Mouse (Mus musculus): ENCODE results near the gene Atp8b4. TPM values are rescaled to one million over a fixed set of nuclear protein-coding genes. Genes with fewer than 3 reads are reported as not detected.
A peak's percentile ranks its signal among the peaks of the same experiment; 100 is the strongest.

Gene Atp8b4
- total RNA-seq, 4 experiments from 2014 or later, result 1.1 to 2.2 (median 1.6) TPM

GRCm38 (mm10) chr2:126283086-126283485 is 217.4 kb downstream of the Atp8b4 start:
- no peak for DNase-seq

DNA sequence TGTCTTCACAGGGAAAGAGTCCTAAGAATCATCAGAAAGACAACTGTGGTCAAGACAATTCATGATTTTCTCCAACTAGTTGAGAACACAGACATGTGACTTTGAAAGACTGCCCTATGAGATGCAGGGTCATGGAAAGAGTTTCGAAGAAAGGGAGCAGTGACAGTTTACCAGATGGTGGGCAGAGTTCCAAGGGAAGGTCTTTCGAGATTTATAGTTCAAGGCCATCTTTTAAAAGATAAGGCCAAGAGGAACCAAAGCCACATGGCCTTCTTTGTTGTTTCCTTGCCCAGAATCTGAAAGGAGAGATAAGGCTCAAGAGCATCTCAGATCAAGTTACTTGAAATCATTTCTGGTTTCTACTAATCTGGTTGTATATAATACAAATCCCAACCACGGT is 225.0 kb downstream of the Atp8b4 start:
- peak; percentile 7 for DNase-seq

DNA sequence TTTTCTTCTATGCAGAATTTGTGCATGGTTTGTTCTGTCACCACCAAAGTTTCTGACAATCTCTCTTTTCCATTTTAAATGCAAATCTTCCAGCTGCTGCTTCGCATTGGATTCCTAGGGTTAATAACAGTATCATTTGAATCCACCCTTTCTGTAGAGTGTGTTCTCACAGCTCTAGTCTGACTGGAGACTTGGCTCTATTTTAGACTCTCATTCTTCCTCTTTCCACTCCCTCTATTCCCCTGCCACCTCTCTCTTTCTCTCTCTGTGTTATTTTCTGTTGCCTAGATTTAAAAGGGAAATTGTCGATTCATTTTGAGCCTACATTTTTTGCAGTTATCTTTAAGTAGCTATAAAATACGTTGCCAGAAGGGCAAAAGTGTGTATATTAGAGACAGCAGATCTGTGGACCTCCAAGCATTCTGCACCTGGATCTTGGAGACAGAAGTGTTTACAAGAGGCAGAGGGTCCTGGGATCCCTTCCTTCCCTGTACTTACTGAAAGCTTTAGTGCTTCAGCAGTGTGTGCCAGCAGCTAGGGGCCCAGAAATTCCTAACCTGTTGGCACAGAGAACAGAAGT is 225.6 kb downstream of the Atp8b4 start:
- DNase-seq, result no peak

DNA sequence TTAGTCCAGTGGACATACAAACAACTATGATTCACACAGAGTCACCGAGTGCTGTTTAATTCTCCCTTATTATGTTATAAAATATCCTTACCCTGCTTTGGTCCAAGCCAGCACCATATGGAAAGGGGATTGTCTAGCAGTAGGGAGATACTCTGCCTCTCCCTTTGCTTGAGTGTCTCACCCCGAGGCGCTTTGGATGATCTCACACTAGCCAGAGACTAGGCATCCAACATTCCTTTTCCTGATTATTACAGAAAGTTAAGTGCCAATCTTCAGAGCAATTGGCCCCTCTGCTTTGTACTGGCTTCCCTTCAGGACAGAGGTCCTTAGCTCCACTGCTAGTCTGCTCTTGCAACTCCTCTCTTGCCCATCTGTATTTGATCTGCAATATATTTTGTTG is 226.2 kb downstream of the Atp8b4 start:
- DNase-seq, result no peak

Other genes with a start within 250 kb of the Atp8b4 start
- 10 to 100 TPM in 2 of 4 experiments, 1 to 10 TPM in 1, under 1 TPM in 1; 0.86 to 19.5 (median 7.6) TPM for gene Slc27a2, start 51.7 kb upstream of the Atp8b4 start, total RNA-seq (2022)
- 10 to 100 TPM in 2 of 4 experiments, 1 to 10 TPM in 2; 4.6 to 26.8 (median 8.9) TPM for gene Hdc, start 118.6 kb upstream of the Atp8b4 start, total RNA-seq (2022)
- 10 to 100 TPM; 16.4 to 21.1 (median 18.6) TPM for gene Gabpb1, start 175.7 kb upstream of the Atp8b4 start, total RNA-seq (2022)
- gene Usp8, start 206.7 kb upstream of the Atp8b4 start, total RNA-seq (2022), result 10 to 100 TPM; 67.9 to 76.5 (median 75.1) TPM

All from adrenal gland, adult 8-10 months (tissue).